ENCODE assay signal across 20 mouse cellular contexts in the genomic region with DNA sequence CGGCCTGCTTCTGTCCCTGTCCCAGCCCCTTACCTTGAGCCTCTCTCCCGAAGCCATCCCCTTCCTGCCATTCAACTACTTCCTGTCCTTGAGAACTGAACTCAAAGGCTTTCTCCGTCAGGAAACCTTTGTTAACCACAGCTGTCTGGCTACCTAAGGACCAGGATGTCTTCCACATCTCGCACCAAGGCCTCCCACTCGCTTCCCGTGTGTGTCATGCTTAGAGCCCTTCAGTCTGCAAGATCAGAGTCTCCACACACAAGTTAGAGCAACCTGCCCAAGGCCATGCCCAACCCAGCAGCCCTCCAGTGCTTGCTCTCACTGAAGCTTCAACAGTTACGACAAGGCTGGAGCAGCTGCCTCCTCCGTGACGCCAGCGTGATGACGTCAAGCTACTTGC. TPM values are rescaled to one million over a fixed set of nuclear protein-coding genes. Genes with fewer than 3 reads are reported as not detected.
A peak's percentile ranks its signal among the peaks of the same experiment; 100 is the strongest.
DNase-seq lines count a peak whose midpoint lies in the region; ATAC-seq and TF ChIP-seq lines count a peak whose summit lies in the region.
"Had no signal": no experiment of that assay in that cellular context is flagged by ENCODE, and none has a peak within 500 bp of the region (broad histone marks: within the 10 kb centered on the region; RNA-seq: fewer than 3 reads in every experiment).

No protein-coding gene starts in this region.

- H3K27me3 ChIP-seq in embryonic facial prominence, embryonic 13.5 days = no peaks in the 10 kb centered on the region
- no peaks in the 10 kb centered on the region for H3K27me3 ChIP-seq in embryonic facial prominence, embryonic 10.5 days (replicated peaks; ENCODE audit: low read depth, poor library complexity, severe bottlenecking)
- no peaks in the 10 kb centered on the region for H3K27me3 ChIP-seq in intestine, embryonic 14.5 days (replicated peaks; ENCODE audit: control insufficient read depth, insufficient read depth, low read length)
- no peaks in the 10 kb centered on the region for H3K27me3 ChIP-seq in intestine, postnatal 0 days (replicated peaks; ENCODE audit: control insufficient read depth, insufficient read depth, low read length)
- H3K27me3 ChIP-seq in lung, embryonic 16.5 days (ENCODE audit: control insufficient read depth, insufficient read depth, low read depth, low read length) = no peaks in the 10 kb centered on the region
- no peaks in the 10 kb centered on the region for H3K27me3 ChIP-seq in stomach, embryonic 15.5 days (replicated peaks)
- H3K27me3 ChIP-seq: hindbrain, embryonic 12.5 days; limb, embryonic 15.5 days; liver, embryonic 15.5 days had no signal

- no peaks in the 10 kb centered on the region for H3K4me1 ChIP-seq in embryonic facial prominence, embryonic 13.5 days
- H3K4me1 ChIP-seq in embryonic facial prominence, embryonic 10.5 days = no peaks in the 10 kb centered on the region
- no peaks in the 10 kb centered on the region for H3K4me1 ChIP-seq in intestine, embryonic 14.5 days (replicated peaks; ENCODE audit: control insufficient read depth, insufficient read depth, low read length)
- no peaks in the 10 kb centered on the region for H3K4me1 ChIP-seq in intestine, postnatal 0 days (replicated peaks; ENCODE audit: control insufficient read depth, insufficient read depth, low read length)
- H3K4me1 ChIP-seq in lung, embryonic 16.5 days (replicated peaks; ENCODE audit: control insufficient read depth, insufficient read depth, low read length) = no peaks in the 10 kb centered on the region
- no peaks in the 10 kb centered on the region for H3K4me1 ChIP-seq in lung, adult 2 months (ENCODE audit: control insufficient read depth, insufficient read depth, low read length)
- no peaks in the 10 kb centered on the region for H3K4me1 ChIP-seq in stomach, embryonic 15.5 days
- H3K4me1 ChIP-seq: hindbrain, embryonic 12.5 days; limb, embryonic 15.5 days; liver, embryonic 15.5 days had no signal

- TF ChIP-seq POLR2A in lung, adult 2 months (IDR thresholded peaks at IDR 0.05; ENCODE audit: borderline replicate concordance, extremely low read depth, low read depth, low read length) = no peak

- no peak overlapping the region for H3K4me3 ChIP-seq in embryonic facial prominence, embryonic 13.5 days
- H3K4me3 ChIP-seq in embryonic facial prominence, embryonic 10.5 days = no peak overlapping the region
- no peak overlapping the region for H3K4me3 ChIP-seq in intestine, embryonic 14.5 days (ENCODE audit: low read depth, low read length)
- no peak overlapping the region for H3K4me3 ChIP-seq in intestine, postnatal 0 days (ENCODE audit: low read depth, low read length)
- no peak overlapping the region for H3K4me3 ChIP-seq in lung, embryonic 16.5 days (ENCODE audit: low read length)
- H3K4me3 ChIP-seq in lung, adult 2 months (replicated peaks; ENCODE audit: extremely low read depth, low read depth, low read length) = no peak overlapping the region
- H3K4me3 ChIP-seq in stomach, embryonic 15.5 days (replicated peaks) = no peak overlapping the region
- H3K4me3 ChIP-seq: erythroblast, embryonic 14.5 days; hindbrain, embryonic 12.5 days; limb, embryonic 15.5 days; liver, embryonic 15.5 days had no signal

- H3K27ac ChIP-seq in embryonic facial prominence, embryonic 13.5 days = 0 out of 2 replicates have a peak overlapping the region, but pooled peaks have one; percentile 22
- H3K27ac ChIP-seq in embryonic facial prominence, embryonic 10.5 days (replicated peaks) = no peak overlapping the region
- H3K27ac ChIP-seq in intestine, embryonic 14.5 days (ENCODE audit: low read depth) = peak overlapping the region; percentile 34; the same call in 1 of the 2 replicates
- no peak overlapping the region for H3K27ac ChIP-seq in intestine, postnatal 0 days (ENCODE audit: low read depth, low read length)
- H3K27ac ChIP-seq in lung, embryonic 16.5 days (ENCODE audit: low read length) = peak overlapping the region; percentile 60
- H3K27ac ChIP-seq in stomach, embryonic 15.5 days = peak overlapping the region; percentile 23; the same call in 1 of the 2 replicates
- H3K27ac ChIP-seq: hindbrain, embryonic 12.5 days; limb, embryonic 15.5 days; liver, embryonic 15.5 days had no signal

- WGBS in embryonic facial prominence, embryonic 13.5 days = 80% methylated on average over 11 of the region's 11 CpGs
- WGBS in embryonic facial prominence, embryonic 10.5 days = 87% methylated on average over 11 of the region's 11 CpGs
- WGBS in intestine, embryonic 14.5 days = 87% methylated on average over 11 of the region's 11 CpGs
- 81% methylated on average over 11 of the region's 11 CpGs for WGBS in intestine, postnatal 0 days
- 75% methylated on average over 11 of the region's 11 CpGs for WGBS in lung, embryonic 16.5 days
- 60% methylated on average over 11 of the region's 11 CpGs for WGBS in lung, adult 2 months
- 84% methylated on average over 11 of the region's 11 CpGs for WGBS in stomach, embryonic 15.5 days

- no peak overlapping the region for H3K9ac ChIP-seq in embryonic facial prominence, embryonic 13.5 days
- H3K9ac ChIP-seq in intestine, embryonic 14.5 days (ENCODE audit: low read length) = no peak overlapping the region
- no peak overlapping the region for H3K9ac ChIP-seq in intestine, postnatal 0 days (ENCODE audit: low read depth, low read length)
- no peak overlapping the region for H3K9ac ChIP-seq in lung, embryonic 16.5 days (ENCODE audit: low read length)
- no peak overlapping the region for H3K9ac ChIP-seq in stomach, embryonic 15.5 days
- H3K9ac ChIP-seq: hindbrain, embryonic 12.5 days; limb, embryonic 15.5 days; liver, embryonic 15.5 days had no signal

- DNase-seq in embryonic facial prominence, embryonic 10.5 days (ENCODE audit: low spot score) = no peak
- DNase-seq in intestine, embryonic 14.5 days (ENCODE audit: low spot score) = no peak
- DNase-seq in lung, adult 2 months = no peak
- no peak for DNase-seq in testis, postnatal 14 days (ENCODE audit: low spot score)
- DNase-seq: B cell, adult 2 months; cerebellum, adult 11-12 months; cerebellum, postnatal 36 days; kidney, postnatal 14 days; right cerebral cortex, postnatal 25 days; thymus, postnatal 25 days had no signal

- no peak for TF ChIP-seq CTCF in intestine, postnatal 0 days (IDR thresholded peaks at IDR 0.05; ENCODE audit: low read depth)
- TF ChIP-seq CTCF in lung, adult 2 months (IDR thresholded peaks at IDR 0.05; ENCODE audit: insufficient read depth, low read length) = no peak

- H3K9me3 ChIP-seq in embryonic facial prominence, embryonic 13.5 days = no peaks in the 10 kb centered on the region
- H3K9me3 ChIP-seq in embryonic facial prominence, embryonic 10.5 days = no peaks in the 10 kb centered on the region
- no peaks in the 10 kb centered on the region for H3K9me3 ChIP-seq in intestine, embryonic 14.5 days (ENCODE audit: control insufficient read depth, low read length)
- no peaks in the 10 kb centered on the region for H3K9me3 ChIP-seq in intestine, postnatal 0 days (ENCODE audit: control insufficient read depth)
- H3K9me3 ChIP-seq in lung, embryonic 16.5 days (ENCODE audit: control insufficient read depth, low read length) = no peaks in the 10 kb centered on the region
- no peaks in the 10 kb centered on the region for H3K9me3 ChIP-seq in stomach, embryonic 15.5 days
- H3K9me3 ChIP-seq: hindbrain, embryonic 12.5 days; limb, embryonic 15.5 days; liver, embryonic 15.5 days had no signal

- no peak overlapping the region for H3K4me2 ChIP-seq in embryonic facial prominence, embryonic 13.5 days
- no peak overlapping the region for H3K4me2 ChIP-seq in intestine, embryonic 14.5 days (ENCODE audit: low read length)
- no peak overlapping the region for H3K4me2 ChIP-seq in intestine, postnatal 0 days (replicated peaks; ENCODE audit: low read depth)
- no peak overlapping the region for H3K4me2 ChIP-seq in lung, embryonic 16.5 days (ENCODE audit: low read depth, low read length)
- H3K4me2 ChIP-seq in stomach, embryonic 15.5 days = no peak overlapping the region
- H3K4me2 ChIP-seq: hindbrain, embryonic 12.5 days; limb, embryonic 15.5 days; liver, embryonic 15.5 days; midbrain, embryonic 11.5 days had no signal

- H3K36me3 ChIP-seq in embryonic facial prominence, embryonic 13.5 days = peaks cover 96% of the 10 kb centered on the region
- H3K36me3 ChIP-seq in embryonic facial prominence, embryonic 10.5 days (replicated peaks) = peaks cover 98% of the 10 kb centered on the region
- H3K36me3 ChIP-seq in intestine, embryonic 14.5 days (ENCODE audit: control insufficient read depth, insufficient read depth, low read length) = peaks cover 94% of the 10 kb centered on the region
- peaks cover 35% of the 10 kb centered on the region; the same call in 1 of the 2 replicates for H3K36me3 ChIP-seq in intestine, postnatal 0 days (ENCODE audit: control insufficient read depth, insufficient read depth)
- H3K36me3 ChIP-seq in lung, embryonic 16.5 days (ENCODE audit: control insufficient read depth, insufficient read depth, low read length) = peaks cover 60% of the 10 kb centered on the region
- H3K36me3 ChIP-seq in stomach, embryonic 15.5 days = peaks cover 52% of the 10 kb centered on the region

- no peak for ATAC-seq in embryonic facial prominence, embryonic 13.5 days (ENCODE audit: insufficient number of reproducible peaks, insufficient read depth, low FRiP score, low TSS enrichment, low read depth)
- ATAC-seq in intestine, embryonic 14.5 days (replicated peaks; ENCODE audit: low FRiP score, low TSS enrichment, low read depth) = no peak
- ATAC-seq in intestine, postnatal 0 days = no peak
- peak; percentile 29; the same call in 1 of the 2 replicates for ATAC-seq in lung, embryonic 16.5 days (ENCODE audit: low read depth)
- ATAC-seq in stomach, embryonic 15.5 days (ENCODE audit: insufficient read depth, low FRiP score, low read depth) = no peak
- ATAC-seq: forebrain, embryonic 14.5 days had no signal

RNA-seq across cellular contexts. Expression of a gene that starts 15.0 kb away (rescaled TPM):
- polyA plus RNA-seq in embryonic facial prominence, embryonic 13.5 days (2015; fragmentation: Nextera tagmentation; extraction: Ambion mirVana) = 6.3 and 8.9 TPM in 2 replicates
- polyA plus RNA-seq in embryonic facial prominence, embryonic 10.5 days (2016; fragmentation: Nextera tagmentation; extraction: Ambion mirVana) = 5.6 and 7.0 TPM in 2 replicates
- 11.9 and 12.4 TPM in 2 replicates for polyA plus RNA-seq in intestine, embryonic 14.5 days (2014; fragmentation: Nextera tagmentation; extraction: Ambion mirVana)
- polyA plus RNA-seq in intestine, postnatal 0 days (2015; fragmentation: Nextera tagmentation; extraction: Ambion mirVana) = 5.1 and 5.2 TPM in 2 replicates
- 6.1 and 6.5 TPM in 2 replicates for polyA plus RNA-seq in lung, embryonic 16.5 days (2015; fragmentation: Nextera tagmentation; extraction: Ambion mirVana)
- 162 and 190 TPM in 2 replicates for polyA plus RNA-seq in lung, adult 2 months (2012; rRNA removed)
- 8.7 and 9.4 TPM in 2 replicates for polyA plus RNA-seq in stomach, embryonic 15.5 days (2015; fragmentation: Nextera tagmentation; extraction: Ambion mirVana)

RNA-seq across cellular contexts. Expression of a gene that starts 24.8 kb away (rescaled TPM):
- 10.7 and 11.4 TPM in 2 replicates for polyA plus RNA-seq in embryonic facial prominence, embryonic 13.5 days (2015; fragmentation: Nextera tagmentation; extraction: Ambion mirVana)
- polyA plus RNA-seq in embryonic facial prominence, embryonic 10.5 days (2016; fragmentation: Nextera tagmentation; extraction: Ambion mirVana) = 5.2 and 6.1 TPM in 2 replicates
- 3.8 and 3.9 TPM in 2 replicates for polyA plus RNA-seq in intestine, embryonic 14.5 days (2014; fragmentation: Nextera tagmentation; extraction: Ambion mirVana)
- 1.3 and 2.0 TPM in 2 replicates for polyA plus RNA-seq in intestine, postnatal 0 days (2015; fragmentation: Nextera tagmentation; extraction: Ambion mirVana)
- polyA plus RNA-seq in lung, embryonic 16.5 days (2015; fragmentation: Nextera tagmentation; extraction: Ambion mirVana) = 4.0 and 4.1 TPM in 2 replicates
- 25.3 and 27.5 TPM in 2 replicates for polyA plus RNA-seq in lung, adult 2 months (2012; rRNA removed)
- 3.2 and 4.6 TPM in 2 replicates for polyA plus RNA-seq in stomach, embryonic 15.5 days (2015; fragmentation: Nextera tagmentation; extraction: Ambion mirVana)

RNA-seq across cellular contexts. Expression of a gene that starts 58.3 kb away (rescaled TPM):
- 148 and 149 TPM in 2 replicates for polyA plus RNA-seq in embryonic facial prominence, embryonic 13.5 days (2015; fragmentation: Nextera tagmentation; extraction: Ambion mirVana)
- polyA plus RNA-seq in embryonic facial prominence, embryonic 10.5 days (2016; fragmentation: Nextera tagmentation; extraction: Ambion mirVana) = 92.5 and 95.1 TPM in 2 replicates
- polyA plus RNA-seq in intestine, embryonic 14.5 days (2014; fragmentation: Nextera tagmentation; extraction: Ambion mirVana) = 54.0 and 56.6 TPM in 2 replicates
- 13.7 and 14.7 TPM in 2 replicates for polyA plus RNA-seq in intestine, postnatal 0 days (2015; fragmentation: Nextera tagmentation; extraction: Ambion mirVana)
- 141 and 143 TPM in 2 replicates for polyA plus RNA-seq in lung, embryonic 16.5 days (2015; fragmentation: Nextera tagmentation; extraction: Ambion mirVana)
- polyA plus RNA-seq in lung, adult 2 months (2012; rRNA removed) = 52.6 and 57.3 TPM in 2 replicates
- 87.6 and 89.8 TPM in 2 replicates for polyA plus RNA-seq in stomach, embryonic 15.5 days (2015; fragmentation: Nextera tagmentation; extraction: Ambion mirVana)

Comparison
In these comparisons a context has a peak if more than half of its experiments do, and no peak if none do; other contexts are left out.
1. H3K27ac ChIP-seq: peak in embryonic facial prominence, embryonic 13.5 days (single experiment), intestine, embryonic 14.5 days (single experiment), lung, embryonic 16.5 days (single experiment) and stomach, embryonic 15.5 days (single experiment); none in embryonic facial prominence, embryonic 10.5 days (single experiment) and intestine, postnatal 0 days (single experiment).
2. RNA of a gene that starts 15.0 kb away (polyA plus RNA-seq): 162 to 190 TPM in lung, adult 2 months; 11.9 to 12.4 TPM in intestine, embryonic 14.5 days, 8.7 to 9.4 TPM in stomach, embryonic 15.5 days, 6.3 to 8.9 TPM in embryonic facial prominence, embryonic 13.5 days, 6.1 to 6.5 TPM in lung, embryonic 16.5 days, 5.6 to 7.0 TPM in embryonic facial prominence, embryonic 10.5 days and 5.1 to 5.2 TPM in intestine, postnatal 0 days; every median in the first group is over 10 times any median in the second.